Mouse (Mus musculus) T-cell, adult 66 days (primary cell): ENCODE results near the gene Ints6. TPM values are rescaled to one million over a fixed set of nuclear protein-coding genes. Genes with fewer than 3 reads are reported as not detected.

Experiments
- total RNA-seq, 2 experiments: library from RNA; stranded (reverse); gene quantifications; 3 replicates in 1 of 2; 4 replicates in 1 of 2; pipeline ENCODE4 v1.2.4; 2023

Gene Ints6
- total RNA-seq, result 10 to 100 TPM; 83.3 to 85.8 TPM

DNA sequence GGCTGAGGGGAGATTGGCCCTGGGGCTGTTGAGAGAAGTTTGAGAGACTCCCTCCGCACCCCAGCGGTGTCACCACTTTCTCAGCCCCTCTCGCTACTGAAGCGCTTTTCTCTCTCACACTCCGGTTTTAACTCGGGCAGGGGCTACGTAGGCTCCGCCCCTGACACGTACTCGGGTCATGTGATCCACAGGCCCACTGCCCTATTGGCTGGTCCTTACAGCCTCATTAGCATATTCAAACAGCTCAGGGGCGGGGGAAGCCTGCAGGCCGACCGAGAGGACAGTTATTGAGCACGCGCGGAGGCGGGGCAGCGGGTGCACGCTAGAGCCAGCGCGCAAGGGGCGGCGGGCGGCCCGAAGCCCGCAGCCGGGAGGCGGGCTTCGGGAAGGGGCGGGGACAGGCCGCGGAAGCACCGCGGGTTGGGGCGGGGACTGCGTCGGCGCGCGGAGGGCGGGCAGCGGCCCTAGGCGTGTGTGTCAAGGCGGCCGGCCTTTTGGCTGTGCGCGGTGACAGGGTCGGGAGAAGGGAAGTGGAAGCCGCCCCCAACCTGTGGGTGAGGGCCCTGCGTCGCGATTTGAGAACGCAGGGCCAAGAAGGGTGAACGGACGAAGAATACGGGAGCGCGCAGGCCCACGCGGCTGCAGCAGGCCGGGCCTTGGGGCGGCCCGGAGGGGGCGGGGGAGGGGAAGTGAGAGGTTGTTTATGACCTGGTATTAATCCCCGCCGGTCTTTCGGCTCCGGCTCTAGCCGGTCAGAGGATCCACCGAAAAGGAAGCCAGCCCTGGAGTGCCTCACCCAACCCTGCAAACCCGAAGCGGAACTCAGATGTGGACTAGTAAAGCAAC lies at the start of gene Ints6:
Ints6 (minus strand) TSS at position 134 of the 846 bp plus-strand sequence.

DNA sequence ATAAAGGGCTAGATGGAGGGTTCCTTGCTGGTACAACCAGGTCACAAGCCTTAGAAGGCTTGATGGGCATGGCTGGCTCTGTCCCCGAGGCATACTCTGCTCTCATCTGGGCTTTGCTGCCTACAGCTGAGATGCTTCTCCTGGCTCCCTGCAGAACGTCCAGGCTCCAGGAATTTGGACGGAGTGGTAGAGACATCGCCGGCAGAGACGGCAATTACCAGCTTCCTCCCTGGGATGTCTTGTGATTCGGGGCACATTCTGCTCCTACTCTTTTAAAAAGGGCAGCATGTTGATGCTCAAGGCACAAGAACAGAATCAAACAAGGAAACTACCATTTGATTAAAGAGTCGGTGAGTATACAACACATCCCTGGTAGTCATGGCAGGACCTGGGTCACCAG lies 97.6 kb downstream of the Ints6 start, which contains the start of gene Serpine3:
Serpine3 (plus strand) TSS at position 301 of the 400 bp plus-strand sequence.

Other genes starting within 250 kb of the Ints6 start
- not detected for gene Fam124a, start 205.4 kb downstream of the Ints6 start, total RNA-seq
- not detected for gene Gm4131, start 194.2 kb downstream of the Ints6 start, total RNA-seq
- not detected for gene Serpine3, start 97.5 kb downstream of the Ints6 start, total RNA-seq
- gene Wdfy2, start 76.5 kb upstream of the Ints6 start, total RNA-seq, result 10 to 100 TPM; 10.3 to 10.8 TPM
- not detected for gene Defb48, start 223.3 kb upstream of the Ints6 start, total RNA-seq
- gene Defb47, start 236.9 kb upstream of the Ints6 start, total RNA-seq, result not detected